Mouse (Mus musculus) stomach, postnatal 0 days (tissue): ENCODE measurements at regions not wholly inside any gene's neighbourhood (a gene's known extent, or its start where the extent isn't known, plus 50 kb on each side); places are given as distances from the start of the nearest gene placed in this dataset.

Source experiments
- CTCF ChIP-seq: IDR thresholded peaks from 2 replicates; pipeline ENCODE4 v1.5.1; 2016; ENCODE audit warnings: antibody characterized with exemption, low read depth, mild to moderate bottlenecking, moderate library complexity
- EP300 ChIP-seq: optimal IDR thresholded peaks from 2 replicates; pipeline ENCODE3; 2016; ENCODE audit warnings: antibody characterized with exemption

DNA sequence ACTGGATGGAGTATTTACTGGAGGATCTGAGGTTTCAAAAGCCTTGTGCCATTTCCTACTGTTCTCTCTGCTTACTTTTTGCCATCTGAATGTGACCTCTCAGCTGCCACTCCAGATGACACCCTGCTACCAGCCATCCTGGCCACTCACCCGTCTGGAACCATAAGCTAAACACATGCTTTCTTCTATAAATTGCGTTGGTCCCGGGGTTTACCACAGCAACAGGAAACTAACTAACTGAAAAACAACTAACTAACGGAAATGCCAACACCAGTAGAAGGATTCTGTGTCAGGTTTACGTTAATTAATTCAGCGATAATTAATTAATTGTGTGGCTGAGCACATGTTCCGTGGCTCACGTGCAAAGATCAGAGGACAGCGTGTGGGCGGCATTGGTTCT is 169.8 kb upstream of the Zfp618 start:
- TF ChIP-seq CTCF (no peak), EP300 (no peak)
